Mouse (Mus musculus) cerebellum, postnatal 10 days (tissue): Measurements from ENCODE around the gene C1qtnf6.

Source experiments
- DNase-seq, 2 experiments: peaks; one replicate each; pipeline ENCODE4 v3.0.0; 2021; ENCODE audit warnings: mixed read lengths in 2 of 2

Gene C1qtnf6

DNA sequence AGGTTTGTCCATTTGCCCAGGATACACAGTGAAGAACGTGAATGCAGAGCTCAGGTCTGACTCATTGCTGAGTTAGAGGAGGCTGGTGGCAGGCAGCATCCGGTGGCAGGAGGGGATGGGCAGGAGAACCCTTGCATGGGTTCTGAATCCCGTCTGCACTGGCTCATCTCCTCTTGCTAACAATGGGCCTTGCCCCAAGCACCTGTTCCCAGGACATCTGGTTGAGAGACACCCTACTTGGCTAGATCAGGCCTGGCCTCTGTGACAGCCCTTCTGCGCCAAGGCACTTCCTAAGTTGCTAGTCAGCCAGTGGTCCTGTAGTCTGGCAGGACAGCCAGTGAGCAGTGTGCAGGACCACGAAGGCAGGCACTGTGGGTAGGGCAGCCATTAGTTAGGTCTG lies 51.7 kb downstream of the C1qtnf6 start:
- DNase-seq, result peak in 1 of 2 experiments; percentile 41

DNA sequence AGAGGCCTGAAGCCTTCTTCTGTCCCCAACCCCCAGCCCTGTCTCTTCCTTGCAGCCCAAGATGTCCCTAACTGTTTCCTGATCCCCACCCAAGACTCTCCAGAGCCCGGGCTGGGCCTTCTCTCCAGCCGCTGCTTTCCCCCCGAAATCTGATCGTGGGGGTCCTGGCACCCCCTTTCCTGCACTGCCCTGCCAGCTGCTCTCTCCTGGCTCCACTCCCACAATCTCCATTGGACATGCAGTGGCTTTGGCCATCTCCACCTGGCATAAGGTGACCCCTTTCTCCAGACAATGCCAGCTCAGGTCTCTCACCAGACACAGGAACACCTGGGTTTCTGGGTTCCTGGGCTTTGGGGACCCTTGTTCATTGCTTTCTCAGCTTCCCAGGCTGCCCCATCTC lies 53.1 kb downstream of the C1qtnf6 start:
- peak; percentile 53 to 60 for DNase-seq

- DNase-seq, result no peak
These were observed 54.3 kb downstream of the C1qtnf6 start for GRCm38 (mm10) chr15:78476878-78477277.

DNA sequence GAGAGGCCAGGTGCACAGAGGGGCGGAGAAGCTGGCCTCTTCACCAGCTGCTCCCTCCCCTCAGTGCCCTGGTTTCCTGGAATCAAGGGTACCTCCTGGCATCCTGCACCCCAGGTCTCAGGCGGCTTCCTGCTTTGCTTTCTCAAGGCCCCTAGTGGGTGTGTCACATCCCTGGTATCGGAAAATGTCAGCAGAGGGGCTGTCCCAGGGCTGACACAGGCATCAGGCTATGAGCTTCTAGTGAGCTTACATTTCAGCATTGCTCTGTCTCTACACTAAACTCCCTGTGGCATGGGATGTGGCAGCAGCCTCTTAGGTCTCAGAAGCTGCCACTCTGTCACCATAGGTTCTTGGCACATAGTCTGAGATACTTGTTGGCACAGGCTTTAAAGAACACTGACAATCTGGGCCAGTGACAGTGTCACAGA lies 55.6 kb downstream of the C1qtnf6 start:
- peak in 1 of 2 experiments; percentile 51 for DNase-seq

DNA sequence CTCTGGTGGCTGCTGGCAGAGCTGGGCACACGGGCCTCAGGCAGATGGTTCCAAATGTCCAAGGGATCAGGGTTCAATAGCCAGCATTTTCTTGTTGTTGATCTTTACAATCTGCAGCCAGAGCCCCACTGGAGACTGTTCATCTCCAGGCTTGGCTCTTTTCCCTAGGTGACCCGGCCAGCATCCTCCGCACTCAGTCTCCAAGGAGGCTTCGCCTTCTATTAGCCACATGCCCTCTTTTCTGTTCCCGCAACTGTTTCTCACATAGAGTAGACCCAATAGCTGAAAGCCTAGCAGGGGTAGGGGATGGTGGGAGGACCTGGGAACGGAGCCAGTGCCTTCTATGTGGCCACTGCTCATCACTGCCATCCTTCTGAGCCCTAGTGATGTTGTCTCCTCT lies 57.8 kb downstream of the C1qtnf6 start:
- DNase-seq, result peak; percentile 60 to 70
